Mouse (Mus musculus) fibroblast of lung, adult 2 months (primary cell): Measurements from ENCODE around the gene Tma7.

Experiments used
- DNase-seq: peaks from one replicate; pipeline ENCODE4 v3.0.0-alpha.2; 2011; ENCODE audit warnings: low read depth

The Tma7 gene

GRCm38 (mm10) chr9:109040906-109041305 lies 41.5 kb downstream of the Tma7 start:
- DNase-seq: no peak

- DNase-seq: no peak
Observed at GRCm38 (mm10) chr9:109040216-109040615, 42.2 kb downstream of the Tma7 start.

GRCm38 (mm10) chr9:109039681-109040080 lies 42.7 kb downstream of the Tma7 start:
- no peak for DNase-seq

- peak; percentile 58 for DNase-seq
Observed at GRCm38 (mm10) chr9:109038901-109039364, 43.5 kb downstream of the Tma7 start.

GRCm38 (mm10) chr9:109038086-109038895 lies 44.1 kb downstream of the Tma7 start, which contains the start of gene Shisa5:
TSS of gene Shisa5 (plus strand) at chr9:109038565.
- DNase-seq: no peak

- DNase-seq: no peak
Observed at GRCm38 (mm10) chr9:109032435-109032834, 50.0 kb downstream of the Tma7 start.

GRCm38 (mm10) chr9:109031686-109032085 lies 50.7 kb downstream of the Tma7 start:
- DNase-seq: no peak

- DNase-seq: no peak
Observed at GRCm38 (mm10) chr9:109031001-109031400, 51.4 kb downstream of the Tma7 start.

GRCm38 (mm10) chr9:109030312-109030711 lies 52.1 kb downstream of the Tma7 start:
- no peak for DNase-seq

- no peak for DNase-seq
Observed at GRCm38 (mm10) chr9:109028919-109029318, 53.5 kb downstream of the Tma7 start.

GRCm38 (mm10) chr9:109028421-109028820 lies 54.0 kb downstream of the Tma7 start:
- DNase-seq: no peak

GRCm38 (mm10) chr9:109027521-109027920 lies 54.9 kb downstream of the Tma7 start:
- DNase-seq: no peak
